Mouse (Mus musculus) right cerebral cortex, postnatal 10 days (tissue): ENCODE measurements around the gene Mepce.

Experiments
- DNase-seq, 2 experiments: peaks; one replicate each; pipeline ENCODE4 v3.0.0; 2021; ENCODE audit warnings: low spot score in 2 of 2

The Mepce gene

GRCm38 (mm10) chr5:137788171-137788570, 716 bp upstream of the Mepce start:
- peak; percentile 59 to 72 for DNase-seq

DNA sequence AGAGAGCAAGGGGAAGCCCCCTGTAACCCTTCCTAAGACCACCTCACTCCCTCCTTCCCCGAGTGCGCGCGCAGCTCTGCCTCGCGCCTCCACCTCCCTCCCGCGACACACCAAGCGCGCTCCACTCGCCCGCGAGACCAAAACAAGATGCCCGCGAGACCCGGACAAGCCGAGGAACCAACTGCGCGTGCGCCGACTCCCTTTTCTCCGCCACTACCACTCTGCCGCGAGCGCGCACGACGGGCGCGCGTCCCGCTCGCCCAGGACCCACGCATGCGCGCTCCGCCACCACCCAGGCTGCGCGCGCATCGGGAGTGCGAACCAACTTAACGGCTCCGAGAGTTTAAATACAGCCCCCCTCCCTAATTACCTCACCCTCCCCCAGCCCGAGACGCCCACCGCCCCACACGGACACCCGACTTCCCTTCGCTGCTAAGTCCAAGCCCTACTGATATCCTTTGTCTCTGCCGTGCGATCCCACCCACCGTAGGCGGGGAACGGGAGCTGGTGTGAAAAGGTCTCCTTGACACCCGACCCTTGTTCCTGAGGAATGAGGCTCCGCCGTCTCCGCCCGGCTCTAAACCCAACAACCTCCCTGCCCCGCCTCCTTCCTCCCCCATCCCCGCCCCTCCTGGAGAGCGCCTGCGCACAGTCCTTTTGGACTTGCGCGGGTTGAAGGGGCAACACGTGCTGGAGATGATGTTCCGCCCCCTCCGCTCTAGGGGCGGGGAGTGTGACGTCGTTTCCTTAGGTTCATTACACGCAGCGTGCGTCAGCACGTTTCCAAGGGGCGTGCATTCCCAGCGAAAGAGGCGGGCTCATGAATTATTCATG, 1.1 kb downstream of the Mepce start:
- peak; percentile 100 for DNase-seq

DNA sequence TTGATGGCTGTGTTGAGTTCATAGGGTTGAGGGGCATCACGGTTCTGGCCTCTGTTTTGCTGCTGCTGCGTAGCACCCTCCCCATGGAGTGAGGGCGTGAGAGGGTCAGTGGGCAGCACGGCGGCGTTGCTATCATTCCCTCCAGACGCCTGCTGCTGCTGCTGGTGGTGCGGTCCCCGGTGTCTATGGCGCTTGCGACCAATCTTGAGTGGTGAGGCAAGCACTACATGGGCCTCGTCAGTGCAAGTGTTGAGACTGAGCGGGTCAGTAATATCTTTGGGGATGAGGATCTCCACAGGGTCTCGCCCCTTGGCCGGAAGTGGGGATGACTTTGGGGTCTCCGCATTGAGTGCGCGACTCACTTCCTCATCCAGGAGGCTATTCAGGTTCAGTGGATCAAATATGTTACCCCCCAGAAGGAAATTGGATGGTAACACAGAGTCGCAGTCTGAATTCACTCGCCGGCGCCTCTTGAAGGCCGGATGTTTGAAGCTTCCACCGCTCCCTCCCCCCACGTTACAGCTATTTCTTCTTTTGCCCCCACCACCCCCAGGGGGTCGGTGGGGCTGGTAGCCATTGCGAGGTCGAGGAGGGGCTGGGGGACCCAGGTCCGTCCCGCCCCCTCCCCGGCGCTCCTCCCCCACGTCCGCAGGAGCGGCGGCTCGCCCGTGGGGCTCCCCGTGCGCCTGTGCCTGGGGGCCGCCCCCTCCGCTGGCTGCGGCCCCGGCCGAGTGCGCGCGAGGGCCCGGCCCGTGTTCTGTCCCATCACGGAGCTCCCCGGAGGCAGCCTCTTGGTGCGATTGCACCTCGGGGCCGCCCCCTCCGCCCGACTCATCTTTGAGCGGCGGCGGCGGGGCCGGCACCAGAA, 2.1 kb downstream of the Mepce start:
- peak; percentile 58 to 69 for DNase-seq

GRCm38 (mm10) chr5:137784546-137784945, 2.9 kb downstream of the Mepce start:
- peak in 1 of 2 experiments; percentile 36 for DNase-seq

DNA sequence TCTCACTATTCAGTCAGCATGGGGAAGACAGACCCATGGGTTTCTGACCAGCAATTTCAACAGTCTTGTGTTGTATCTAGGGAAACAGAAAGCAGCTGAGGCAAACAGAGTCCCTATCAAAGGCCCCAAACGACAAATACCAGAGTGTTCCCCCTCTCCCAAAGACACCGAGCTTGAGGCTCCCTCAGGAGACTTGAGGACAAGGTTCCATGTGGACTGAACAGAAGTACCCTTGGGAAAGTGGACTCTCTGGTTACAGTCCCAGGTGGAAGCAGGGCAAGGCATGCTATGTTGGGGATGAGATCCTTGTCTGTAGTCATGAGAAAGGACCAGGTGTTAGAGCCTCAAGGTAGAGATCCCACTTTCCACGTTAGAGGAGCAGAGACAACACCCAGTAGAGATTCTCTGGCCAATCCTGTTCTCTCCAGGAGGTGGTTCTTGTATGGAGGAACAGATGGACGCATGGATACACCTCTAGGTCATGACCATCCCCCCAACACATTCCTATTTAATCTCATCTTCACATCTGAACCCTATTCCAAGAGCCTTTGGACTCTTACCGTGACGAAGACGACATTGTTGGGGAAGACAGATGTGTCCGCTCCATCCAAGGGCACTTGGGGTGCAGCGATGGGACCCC, 3.4 kb downstream of the Mepce start:
- no peak for DNase-seq

GRCm38 (mm10) chr5:137782776-137783522, 4.5 kb downstream of the Mepce start:
- DNase-seq: no peak

- no peak for DNase-seq
Measured at GRCm38 (mm10) chr5:137781661-137782060, 5.8 kb downstream of the Mepce start.

GRCm38 (mm10) chr5:137779053-137779933, 8.2 kb downstream of the Mepce start:
- DNase-seq: peak; percentile 48 to 59

DNA sequence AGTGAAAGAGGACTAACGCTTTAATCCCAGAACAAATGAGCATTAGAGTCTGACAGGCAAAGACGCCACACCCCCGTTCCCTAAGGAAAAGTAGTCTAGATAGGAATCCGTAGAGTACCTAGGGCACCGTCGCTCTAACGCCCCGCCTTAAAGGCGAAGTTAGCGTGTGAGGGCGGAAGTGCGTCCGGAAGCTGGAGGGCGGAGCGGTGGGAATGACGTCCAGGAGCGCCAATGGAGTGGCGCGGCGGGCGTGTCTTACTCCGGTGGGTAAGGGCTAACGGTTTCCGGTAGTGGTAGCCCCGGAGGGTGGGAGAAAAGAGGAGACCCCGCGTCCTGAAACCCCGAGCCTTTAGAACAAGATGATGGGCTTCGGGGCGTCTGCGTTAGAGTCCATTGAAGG, 8.8 kb downstream of the Mepce start, which contains the start of gene Ppp1r35:
Ppp1r35 (plus strand) TSS at position 215 of the 400 bp plus-strand sequence.
- peak; percentile 98 for DNase-seq

DNA sequence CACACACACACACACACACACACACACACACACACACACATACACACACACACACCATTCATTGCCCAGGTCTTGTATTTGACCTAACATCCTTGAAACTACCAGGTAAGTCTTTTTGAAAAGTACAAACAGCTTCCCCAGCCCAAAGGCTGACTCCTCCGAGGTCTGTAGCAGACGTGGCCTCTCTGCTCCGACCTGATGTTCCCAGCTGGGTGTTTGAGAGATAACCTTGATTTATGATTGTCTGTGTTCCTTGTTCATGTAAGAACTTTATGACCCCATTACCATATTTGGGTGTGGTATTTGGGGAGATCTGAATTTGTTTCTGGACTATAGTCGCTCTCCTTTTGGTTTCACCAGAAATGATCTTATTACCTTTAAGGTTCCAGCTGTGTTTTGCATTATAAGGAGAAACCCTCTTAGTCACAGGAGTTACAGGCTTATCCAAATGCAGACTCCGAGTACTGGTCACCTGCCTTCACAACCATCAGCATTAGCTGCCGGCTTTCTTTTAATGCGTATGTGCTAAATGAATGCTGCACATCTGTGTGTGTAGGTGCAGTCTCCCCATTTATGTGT, 10.1 kb downstream of the Mepce start:
- no peak for DNase-seq

DNA sequence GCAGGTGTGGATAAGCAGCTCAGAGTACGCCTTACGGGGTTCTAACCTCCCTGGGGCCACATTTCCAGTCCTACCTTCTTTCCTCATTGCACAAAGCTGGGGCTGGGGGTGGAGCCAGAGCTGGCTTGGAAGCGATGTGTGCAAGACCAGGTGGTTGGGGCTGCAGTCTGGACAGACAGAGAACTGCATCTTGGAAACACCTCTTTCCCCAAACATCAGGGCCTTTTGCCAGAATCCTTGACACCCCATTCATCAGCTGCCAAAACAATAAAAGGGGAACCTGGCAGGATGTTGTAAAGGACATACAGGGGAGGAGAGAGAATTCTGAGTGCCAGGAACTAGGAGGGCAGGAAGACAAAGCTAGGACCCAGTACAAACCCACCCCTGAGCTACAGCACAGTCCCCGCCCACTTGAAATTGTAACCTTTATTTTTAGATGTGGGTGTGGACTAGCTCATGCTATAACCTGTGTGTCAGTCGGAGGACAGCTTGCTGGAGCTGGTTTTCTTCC, 11.0 kb downstream of the Mepce start:
- DNase-seq: no peak

DNA sequence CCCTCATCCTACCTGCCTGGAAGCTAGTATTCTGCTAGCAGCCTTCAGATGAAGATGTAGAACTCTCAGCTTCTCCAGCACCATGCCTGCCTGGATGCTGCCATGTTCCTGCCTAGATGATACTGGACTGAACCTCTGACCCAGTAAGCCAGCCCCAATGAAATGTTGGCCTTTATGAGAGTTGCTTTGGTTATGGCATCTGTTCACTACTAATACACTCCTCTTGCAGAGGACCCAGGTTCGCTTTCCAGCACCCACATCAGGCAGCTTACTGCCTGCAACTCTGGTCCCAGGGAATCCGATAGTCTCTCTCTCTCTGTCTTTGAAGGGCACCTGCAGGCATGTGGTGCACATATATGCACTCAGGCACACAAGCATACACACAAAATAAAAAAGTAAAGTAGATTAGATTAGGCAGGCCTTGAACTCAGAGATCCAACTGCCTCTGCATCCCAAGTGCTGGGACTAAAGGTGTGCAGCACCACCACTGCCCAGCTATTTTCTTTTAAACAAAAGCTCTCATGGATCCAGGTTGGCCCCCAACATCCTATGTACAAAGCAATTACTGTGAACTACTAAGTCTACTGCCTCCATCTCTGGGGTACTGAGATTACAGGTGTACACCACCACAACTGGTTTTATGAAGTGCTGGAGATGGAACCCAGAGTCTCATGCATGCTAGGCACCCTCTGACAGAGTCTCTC, 11.7 kb downstream of the Mepce start:
- DNase-seq: no peak

- no peak for DNase-seq
Measured at GRCm38 (mm10) chr5:137772755-137773154, 14.7 kb downstream of the Mepce start.

- DNase-seq: no peak
Measured at GRCm38 (mm10) chr5:137770709-137771108, 16.7 kb downstream of the Mepce start.

- DNase-seq: no peak
Measured at GRCm38 (mm10) chr5:137768475-137768874, 19.0 kb downstream of the Mepce start.

- DNase-seq: no peak
Measured at GRCm38 (mm10) chr5:137766270-137766669, 21.2 kb downstream of the Mepce start.

- DNase-seq: no peak
Measured at GRCm38 (mm10) chr5:137764609-137765340, 22.7 kb downstream of the Mepce start.

DNA sequence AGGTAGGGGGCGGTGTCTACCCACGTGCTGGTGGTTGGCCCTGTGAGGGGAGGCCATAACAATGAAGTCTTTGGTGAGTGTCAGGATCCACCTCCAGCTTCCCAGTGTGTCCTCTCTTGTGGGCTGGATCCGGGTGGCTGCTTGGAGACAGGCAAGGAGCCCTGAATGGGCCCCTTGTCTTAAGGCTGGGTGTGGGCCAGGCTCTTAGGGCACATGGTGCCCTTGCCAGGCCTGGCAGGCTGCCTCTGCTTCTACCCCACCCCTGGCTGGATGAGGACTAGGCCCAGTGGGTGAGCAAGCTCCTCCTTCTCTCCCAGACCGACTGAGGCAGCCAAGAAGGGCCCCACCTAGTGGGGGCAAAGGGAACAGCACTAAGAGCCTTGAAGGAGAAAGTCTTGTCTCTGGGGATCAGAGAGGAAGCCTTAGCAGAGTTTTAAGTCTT, 27.5 kb downstream of the Mepce start:
- DNase-seq: peak; percentile 94
